Mouse (Mus musculus) spleen, adult 2 months (tissue): Measurements from ENCODE around the gene Isg15. TPM values are rescaled to one million over a fixed set of nuclear protein-coding genes. Genes with fewer than 3 reads are reported as not detected.

Source experiments
- DNase-seq, 2 experiments: peaks; one replicate each; pipeline versions ENCODE4 v3.0.0 to v3.0.0-alpha.2; 2012 to 2021; ENCODE audit warnings: low spot score in 2 of 2, low read depth in 1 of 2
- H3K27ac ChIP-seq: fragments of 200-500 bp; 2 replicates; pipeline ENCODE4 v1.5.1; 2012; ENCODE audit warnings: low read length, inconsistent platforms; ENCODE audit not compliant: insufficient read depth
- H3K27me3 ChIP-seq: fragments of 200-500 bp; 2 replicates; pipeline ENCODE4 v1.6.1; 2012; ENCODE audit warnings: mild to moderate bottlenecking, moderate library complexity, low read length, inconsistent platforms; ENCODE audit not compliant: control insufficient read depth, insufficient read depth
- H3K36me3 ChIP-seq: fragments of 200-500 bp; 2 replicates; pipeline ENCODE4 v1.6.1; 2012; ENCODE audit warnings: mild to moderate bottlenecking, low read length, inconsistent platforms; ENCODE audit not compliant: control insufficient read depth, insufficient read depth
- H3K4me1 ChIP-seq: fragments of 200-500 bp; 2 replicates; pipeline ENCODE4 v1.6.1; 2011; ENCODE audit warnings: inconsistent platforms; ENCODE audit not compliant: control insufficient read depth, insufficient read depth, insufficient read length
- H3K4me3 ChIP-seq: fragments of 200-500 bp; 2 replicates; pipeline ENCODE4 v1.5.1; 2011; ENCODE audit warnings: mild to moderate bottlenecking, inconsistent platforms; ENCODE audit not compliant: insufficient read depth, insufficient read length; ENCODE audit errors: extremely low read depth
- CTCF ChIP-seq: fragments of 200-500 bp; IDR thresholded peaks from 2 replicates; pipeline ENCODE4 v1.5.1; 2011; ENCODE audit warnings: mild to moderate bottlenecking, inconsistent platforms; ENCODE audit not compliant: insufficient read depth, insufficient read length, insufficient replicate concordance; ENCODE audit errors: extremely low read depth
- POLR2A ChIP-seq: fragments of 200-500 bp; IDR thresholded peaks from 2 replicates; pipeline ENCODE4 v1.6.1; 2011; ENCODE audit warnings: low read depth, low read length, inconsistent platforms
- WGBS: fragments of 180-500 bp; shearing (Covaris S2); methylation state at CpG from one replicate; pipeline ENCODE4 v1.1.7; 2018; 5-methylcytosine and 5-hydroxymethylcytosine counted together
- polyA plus RNA-seq: library from polyadenylated mRNA; depleted of rRNA; stranded (reverse); fragments of >200 nt; gene quantifications from 2 replicates; pipeline ENCODE4 v1.2.3, GENCODE M21; 2012

Isg15 gene
- polyA plus RNA-seq, 1 experiment = 32.2 TPM

DNA sequence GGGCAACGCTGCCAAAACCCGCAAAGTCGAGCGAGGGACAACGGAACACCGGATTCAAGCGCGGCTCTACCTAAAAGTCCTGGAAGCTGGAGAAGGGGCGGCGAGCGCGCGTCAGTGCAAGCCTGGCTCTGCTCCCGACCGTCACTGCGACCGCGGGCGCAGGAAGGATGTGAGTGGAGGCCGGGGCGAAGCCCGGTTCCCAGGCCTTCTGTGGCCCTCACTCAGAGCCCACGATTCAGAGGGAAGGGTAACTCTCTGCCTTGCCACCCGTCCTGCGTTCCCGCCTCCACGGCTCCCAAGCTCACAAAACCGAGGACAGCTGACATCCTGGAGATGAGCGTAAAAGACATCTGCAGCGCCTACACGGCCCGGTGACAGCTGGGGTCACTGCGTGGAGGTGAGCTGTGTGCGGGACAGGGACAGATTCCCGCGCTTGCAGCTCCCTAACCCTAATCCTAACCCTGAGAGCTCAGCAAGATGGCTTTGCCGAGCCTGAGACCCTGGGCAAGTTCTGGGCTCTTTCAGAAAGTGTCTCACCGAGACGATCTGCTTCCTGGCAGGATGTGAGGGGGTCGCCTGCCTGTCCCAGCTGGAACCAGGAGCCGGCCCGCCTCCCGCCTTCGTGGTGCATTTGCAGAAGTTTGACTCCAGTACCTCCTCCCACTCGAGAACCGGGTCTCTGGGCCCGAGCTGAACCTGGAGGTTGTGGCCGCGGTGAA is 3.0 kb upstream of the Isg15 start:
- TF ChIP-seq CTCF = no peak
- Histone ChIP-seq H3K4me1 (peaks cover 5% of the 10 kb centered on the region; the same call in 1 of the 2 replicates), H3K27me3 (no peaks in the 10 kb centered on the region), H3K4me3 (peak overlapping the region; percentile 79), H3K36me3 (no peaks in the 10 kb centered on the region), H3K27ac (peak overlapping the region; percentile 88)
- no peak for DNase-seq
- WGBS = under 1% methylated on average over 48 of the region's 49 CpGs

DNA sequence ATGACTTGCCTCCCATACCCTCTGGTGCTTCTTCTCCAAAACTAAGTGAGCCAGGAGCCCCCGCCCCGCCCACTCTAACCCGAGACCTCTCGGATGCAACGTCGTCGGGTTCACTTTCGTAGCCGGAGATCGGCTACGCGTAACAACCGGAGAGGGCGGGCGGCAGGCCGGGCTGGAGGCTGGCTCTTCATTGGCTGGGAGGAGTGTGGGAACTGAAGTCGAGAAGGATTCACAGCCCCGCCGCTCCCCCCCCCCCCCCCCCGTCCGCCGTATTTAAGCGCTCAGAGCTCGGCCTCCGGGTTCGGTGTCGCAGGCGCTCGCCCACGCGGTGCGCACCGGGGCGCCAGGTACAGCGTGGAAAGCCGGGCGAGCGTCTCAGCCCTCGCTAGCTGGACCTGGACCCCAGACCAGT is 2.4 kb upstream of the Isg15 start, which contains the start of gene AW011738:
AW011738 (plus strand) TSS at position 304 of the 412 bp plus-strand sequence.
- WGBS = under 1% methylated on average over 37 of the region's 39 CpGs
- Histone ChIP-seq H3K4me3 (peak within 1 kb of the TSS; percentile 79), H3K36me3 (no peaks in the 10 kb centered on the region), H3K27ac (peak within 1 kb of the TSS; percentile 88), H3K27me3 (no peaks in the 10 kb centered on the region), H3K4me1 (peaks cover 5% of the 10 kb centered on the region; the same call in 1 of the 2 replicates)
- DNase-seq = peak; percentile 54 to 68
- TF ChIP-seq CTCF (no peak), POLR2A (peak; percentile 83)

- TF ChIP-seq POLR2A = no peak
- TF ChIP-seq CTCF = no peak
- Histone ChIP-seq H3K27me3 (no peaks in the 10 kb centered on the region), H3K36me3 (no peaks in the 10 kb centered on the region), H3K4me1 (peaks cover 5% of the 10 kb centered on the region), H3K4me3 (peak overlapping the region; percentile 36), H3K27ac (peak overlapping the region; percentile 67)
- DNase-seq = no peak
- 61% methylated on average over 12 of the region's 12 CpGs for WGBS
Observed at GRCm38 (mm10) chr4:156202462-156202893, 1.9 kb upstream of the Isg15 start.

DNA sequence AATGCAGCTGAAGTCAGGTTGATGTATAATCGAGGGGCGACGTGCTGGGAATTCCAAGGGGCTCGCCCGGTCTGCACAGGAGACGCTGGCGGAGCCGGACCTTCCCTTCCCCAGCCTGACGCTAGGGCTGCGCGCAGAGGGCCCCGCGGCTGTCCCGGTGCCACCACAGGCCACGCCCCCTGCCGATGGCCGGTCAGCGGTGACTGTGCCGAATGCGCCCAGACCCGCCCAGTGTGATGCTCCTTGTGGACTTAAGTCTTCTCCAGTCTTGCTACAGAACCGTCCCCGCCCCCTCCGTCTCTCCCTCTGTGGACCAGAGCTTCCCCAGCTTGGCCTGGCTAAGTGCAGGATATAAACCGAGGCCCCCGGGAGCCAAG is 2.8 kb downstream of the Isg15 start:
- peaks cover 12% of the 10 kb centered on the region for H3K4me1 ChIP-seq
- peaks cover 6% of the 10 kb centered on the region for H3K27me3 ChIP-seq
- WGBS = under 1% methylated on average over 26 of the region's 26 CpGs
- no peak for TF ChIP-seq POLR2A
- no peak for TF ChIP-seq CTCF
- H3K36me3 ChIP-seq = no peaks in the 10 kb centered on the region
- peak overlapping the region; percentile 76 for H3K4me3 ChIP-seq
- peak overlapping the region; percentile 78; the same call in 1 of the 2 replicates for H3K27ac ChIP-seq
- DNase-seq = peak; percentile 30 to 65

DNA sequence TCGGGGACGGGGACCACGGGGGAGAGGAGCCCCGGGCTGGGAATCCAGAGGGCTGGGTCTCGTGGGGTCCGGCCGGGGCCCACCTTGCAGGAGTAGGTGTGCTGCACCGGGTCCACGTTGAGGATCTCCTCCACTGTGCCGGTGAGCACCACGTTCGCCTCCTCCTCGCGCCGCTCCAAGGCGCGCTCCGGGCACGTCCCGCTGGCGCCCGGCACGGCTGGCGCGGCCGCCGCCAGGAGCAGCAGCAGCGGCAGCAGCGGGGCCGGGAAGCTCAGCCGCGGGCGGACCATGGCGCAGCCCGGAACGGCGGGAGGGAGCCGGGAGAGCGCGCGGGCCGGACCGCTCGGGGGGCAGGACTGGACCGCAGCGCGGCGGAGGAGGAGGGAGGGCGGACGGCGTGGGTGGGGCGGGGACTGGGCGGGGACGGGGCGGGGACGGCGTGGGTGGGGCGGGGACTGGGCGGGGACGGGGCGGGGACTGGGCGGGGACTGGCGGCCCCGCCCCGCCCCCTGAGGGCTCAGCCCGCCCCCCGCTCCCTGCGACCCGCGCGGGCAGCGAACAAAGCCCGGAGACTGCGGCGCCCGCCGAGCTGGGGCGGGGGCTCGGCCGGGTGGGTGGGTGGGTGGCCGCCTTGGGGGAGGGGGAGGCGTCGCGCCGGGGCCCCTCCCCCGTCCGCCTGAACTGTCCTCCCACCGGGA is 3.3 kb downstream of the Isg15 start, which contains the start of gene Agrn:
Agrn (minus strand) TSS at position 358 of the 698 bp plus-strand sequence.
- DNase-seq = peak in 1 of 2 experiments; percentile 45
- Histone ChIP-seq H3K36me3 (no peaks in the 10 kb centered on the region), H3K27me3 (peaks cover 6% of the 10 kb centered on the region), H3K27ac (peak within 1 kb of the TSS; percentile 78; the same call in 1 of the 2 replicates), H3K4me3 (peak within 1 kb of the TSS; percentile 76), H3K4me1 (peaks cover 12% of the 10 kb centered on the region)
- TF ChIP-seq POLR2A = no peak
- no peak for TF ChIP-seq CTCF
- under 1% methylated on average over 45 of the region's 88 CpGs for WGBS

- H3K36me3 ChIP-seq = no peaks in the 10 kb centered on the region
- 19% methylated on average over 35 of the region's 35 CpGs for WGBS
- DNase-seq = no peak
Observed at GRCm38 (mm10) chr4:156195927-156196870, 4.4 kb downstream of the Isg15 start.

More at GRCm38 (mm10) chr4:156195927-156196870, 4.4 kb downstream of the Isg15 start:
- Histone ChIP-seq H3K4me1 (peaks cover 12% of the 10 kb centered on the region), H3K4me3 (peak overlapping the region; percentile 68), H3K27me3 (peaks cover 6% of the 10 kb centered on the region), H3K27ac (no peak overlapping the region)
- no peak for TF ChIP-seq CTCF
- no peak for TF ChIP-seq POLR2A
